Mouse (Mus musculus): ENCODE results near the gene Tmem219.

The Tmem219 gene

DNA sequence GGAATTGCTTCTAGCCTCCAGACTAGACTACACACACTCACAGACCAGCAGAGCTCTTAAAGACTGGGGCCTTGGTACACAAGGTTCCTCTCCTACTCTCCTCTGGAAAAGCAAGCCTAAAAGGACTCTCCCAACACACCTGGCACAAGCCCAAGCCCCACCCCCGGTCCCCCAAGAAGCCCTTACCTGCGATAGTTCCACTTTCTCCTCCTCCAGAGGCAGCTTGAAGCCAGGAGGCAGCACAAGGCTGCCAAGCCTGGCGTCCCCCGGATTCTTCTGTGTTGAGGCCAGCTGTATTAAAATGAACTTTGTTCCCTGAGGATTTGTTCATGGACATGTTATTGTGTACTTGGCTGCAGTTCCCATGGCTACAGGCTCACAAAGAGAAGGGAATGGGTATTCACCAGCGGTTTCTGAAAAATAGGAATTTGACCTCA lies at the start of gene Tmem219:
TSS of gene Tmem219 (minus strand) at position 294 of the 437 bp plus-strand sequence.
- in situ Hi-C loops (cut with MboI; ENCODE audit: low pct_unique_long_range_greater_than_20kb in 1 of 2, low sequenced_read_pairs in 2 of 2, unreplicated experiment in 1 of 2), result no loop called here

DNA sequence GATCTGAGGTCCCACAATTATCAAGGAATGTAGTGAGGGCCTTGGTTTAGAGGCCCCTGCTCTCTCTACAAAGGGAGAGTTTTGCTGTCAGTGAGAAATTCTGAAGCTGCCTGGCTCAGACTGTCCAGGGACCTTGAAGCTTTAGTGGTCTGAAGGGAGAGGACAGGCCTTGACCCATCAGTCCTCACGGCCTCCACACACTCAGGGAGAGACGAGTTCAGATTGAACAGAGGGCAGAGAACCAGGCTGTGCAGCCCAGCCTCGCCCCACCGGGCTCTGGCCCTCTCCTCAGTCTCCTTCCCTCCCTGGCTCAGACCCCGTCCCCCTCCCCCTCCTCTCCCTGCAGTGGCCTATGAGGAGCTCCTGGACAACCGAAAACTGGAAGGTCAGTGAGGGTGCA lies 44.6 kb upstream of the Tmem219 start:
- in situ Hi-C loops (cut with MboI; ENCODE audit: low pct_unique_long_range_greater_than_20kb in 1 of 2, low sequenced_read_pairs in 2 of 2, unreplicated experiment in 1 of 2), result loop anchor here in 1 of 2 experiments (25.0 kb wide), 1 partner anchor 130 kb away; the partner anchor contains the start of genes 4930451I11Rik and Doc2a

GRCm38 (mm10) chr7:126965568-126965967 lies 42.9 kb upstream of the Tmem219 start:
- in situ Hi-C loops (cut with MboI; ENCODE audit: low pct_unique_long_range_greater_than_20kb in 1 of 2, low sequenced_read_pairs in 2 of 2, unreplicated experiment in 1 of 2), result loop anchor here in 1 of 2 experiments (25.0 kb wide), 1 partner anchor 128 kb away; the partner anchor contains the start of genes 4930451I11Rik and Doc2a

GRCm38 (mm10) chr7:126963548-126964286 lies 41.0 kb upstream of the Tmem219 start:
- in situ Hi-C loops (cut with MboI; ENCODE audit: low pct_unique_long_range_greater_than_20kb in 1 of 2, low sequenced_read_pairs in 2 of 2, unreplicated experiment in 1 of 2), result loop anchor here in 1 of 2 experiments (25.0 kb wide), 1 partner anchor 126 kb away; the partner anchor contains the start of genes 4930451I11Rik and Doc2a

DNA sequence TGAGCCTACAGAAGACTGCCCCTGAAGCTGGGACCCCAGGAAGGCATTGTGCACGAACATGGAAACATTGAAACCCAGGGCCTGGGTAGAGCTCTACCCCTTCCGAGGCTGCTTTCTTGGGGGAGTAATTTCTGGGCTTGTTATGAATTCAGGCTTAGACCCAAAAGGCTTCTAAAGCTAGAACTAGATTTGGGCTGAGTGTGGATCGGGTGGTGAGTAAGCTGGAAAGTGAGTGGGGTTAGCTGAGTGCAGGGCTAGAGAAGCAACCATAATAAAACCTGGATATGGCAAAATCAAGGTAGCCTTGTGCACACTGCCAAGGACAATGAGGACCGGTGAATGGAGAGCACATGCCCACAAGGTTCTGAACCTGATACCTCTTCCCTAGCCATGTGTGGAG lies 39.2 kb upstream of the Tmem219 start:
- in situ Hi-C loops (cut with MboI; ENCODE audit: low pct_unique_long_range_greater_than_20kb in 1 of 2, low sequenced_read_pairs in 2 of 2, unreplicated experiment in 1 of 2), result loop anchor here in 1 of 2 experiments (25.0 kb wide), 1 partner anchor 125 kb away; the partner anchor contains the start of genes 4930451I11Rik and Doc2a

DNA sequence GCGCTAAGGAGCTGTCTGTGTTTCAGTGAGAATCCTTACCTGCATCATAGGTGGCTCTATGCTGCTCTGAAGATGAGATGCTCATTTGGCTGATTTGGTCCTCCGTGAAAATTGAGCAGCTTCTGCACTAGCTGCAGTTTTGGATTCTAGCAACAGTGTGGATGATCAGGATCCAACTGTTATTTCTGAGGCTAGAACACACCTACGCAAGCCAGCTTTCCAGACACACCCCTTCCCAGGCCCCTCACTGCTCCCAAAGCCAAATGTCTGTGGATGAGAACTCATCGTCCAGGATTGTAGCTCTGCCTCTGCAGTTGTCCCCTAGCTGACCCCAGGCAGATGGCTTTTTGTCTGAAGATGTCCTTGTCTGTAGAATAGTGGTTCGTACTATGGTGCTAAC lies 38.4 kb upstream of the Tmem219 start:
- in situ Hi-C loops (cut with MboI; ENCODE audit: low pct_unique_long_range_greater_than_20kb in 1 of 2, low sequenced_read_pairs in 2 of 2, unreplicated experiment in 1 of 2), result loop anchor here in 1 of 2 experiments (25.0 kb wide), 1 partner anchor 124 kb away; the partner anchor contains the start of genes 4930451I11Rik and Doc2a

- in situ Hi-C loops (cut with MboI; ENCODE audit: low pct_unique_long_range_greater_than_20kb in 1 of 2, low sequenced_read_pairs in 2 of 2, unreplicated experiment in 1 of 2), result loop anchor here in 1 of 2 experiments (25.0 kb wide), 1 partner anchor 122 kb away; the partner anchor contains the start of genes 4930451I11Rik and Doc2a
Observed at GRCm38 (mm10) chr7:126959780-126960179, 37.1 kb upstream of the Tmem219 start.

GRCm38 (mm10) chr7:126955125-126955524 lies 32.4 kb upstream of the Tmem219 start:
- in situ Hi-C loops (cut with MboI; ENCODE audit: low pct_unique_long_range_greater_than_20kb in 1 of 2, low sequenced_read_pairs in 2 of 2, unreplicated experiment in 1 of 2), result loop anchor here in 1 of 2 experiments (25.0 kb wide), 1 partner anchor 118 kb away; the partner anchor contains the start of genes 4930451I11Rik and Doc2a

- in situ Hi-C loops (cut with MboI; ENCODE audit: low pct_unique_long_range_greater_than_20kb in 1 of 2, low sequenced_read_pairs in 2 of 2, unreplicated experiment in 1 of 2), result loop anchor here in 1 of 2 experiments (25.0 kb wide), 1 partner anchor 115 kb away; the partner anchor contains the start of genes 4930451I11Rik and Doc2a
Observed at GRCm38 (mm10) chr7:126952646-126953045, 29.9 kb upstream of the Tmem219 start.

GRCm38 (mm10) chr7:126951741-126952140 lies 29.0 kb upstream of the Tmem219 start:
- in situ Hi-C loops (cut with MboI; ENCODE audit: low pct_unique_long_range_greater_than_20kb in 1 of 2, low sequenced_read_pairs in 2 of 2, unreplicated experiment in 1 of 2), result loop anchor here in 1 of 2 experiments (25.0 kb wide), 1 partner anchor 114 kb away; the partner anchor contains the start of genes 4930451I11Rik and Doc2a

DNA sequence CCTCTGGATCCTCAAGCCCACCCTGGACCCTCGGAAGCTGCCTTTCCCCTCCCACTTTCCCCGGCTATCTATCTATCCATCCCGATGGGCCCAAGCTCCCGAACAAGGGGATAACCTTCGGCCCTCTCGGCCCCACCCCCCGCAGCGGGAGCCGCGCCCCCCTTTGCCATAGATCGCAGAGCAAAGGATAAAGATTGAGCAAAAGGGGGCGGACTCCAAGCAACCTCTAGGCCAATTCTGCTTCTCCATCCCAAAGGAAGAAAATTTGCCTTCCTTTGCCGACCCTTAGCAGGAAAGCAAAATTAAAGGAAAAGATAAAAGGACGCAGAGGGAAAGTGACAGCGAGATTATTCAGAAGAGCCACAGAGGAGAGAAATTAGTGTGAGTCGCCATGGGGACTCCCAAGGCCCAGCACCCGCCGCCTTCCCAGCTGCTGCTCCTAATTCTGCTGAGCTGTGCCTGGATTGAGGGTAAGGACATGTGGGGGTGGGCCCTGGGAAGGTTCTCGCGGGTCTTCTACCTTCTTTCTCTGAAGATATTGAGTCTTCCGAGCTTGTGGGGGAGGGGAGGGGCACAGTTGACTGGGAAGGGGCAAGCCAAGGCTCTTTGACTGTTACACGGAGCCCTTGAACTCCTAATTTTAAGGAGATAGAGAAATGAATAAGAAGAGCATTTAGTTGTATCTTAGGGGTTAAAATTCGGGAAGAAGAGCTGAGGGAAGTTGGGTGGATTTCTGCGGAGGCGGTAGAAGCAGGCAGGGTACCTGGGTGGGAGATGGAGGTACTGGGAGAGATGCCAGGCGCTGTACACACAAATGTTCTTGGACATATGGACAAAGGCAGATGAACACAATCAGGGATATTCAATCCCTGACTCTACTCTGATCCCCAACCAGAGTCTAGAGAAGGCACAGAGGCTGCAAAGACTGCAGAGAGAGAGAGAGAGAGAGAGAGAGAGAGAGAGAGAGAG lies 28.2 kb upstream of the Tmem219 start:
- in situ Hi-C loops (cut with MboI; ENCODE audit: low pct_unique_long_range_greater_than_20kb in 1 of 2, low sequenced_read_pairs in 2 of 2, unreplicated experiment in 1 of 2), result loop anchor here in 1 of 2 experiments (25.0 kb wide), 1 partner anchor 114 kb away; the partner anchor contains the start of genes 4930451I11Rik and Doc2a

GRCm38 (mm10) chr7:126949793-126950646 lies 27.3 kb upstream of the Tmem219 start, which contains the start of gene Sez6l2:
TSS of gene Sez6l2 (plus strand) at chr7:126950563.
- in situ Hi-C loops (cut with MboI; ENCODE audit: low pct_unique_long_range_greater_than_20kb in 1 of 2, low sequenced_read_pairs in 2 of 2, unreplicated experiment in 1 of 2), result loop anchor here in 1 of 2 experiments (25.0 kb wide), 1 partner anchor 113 kb away; the partner anchor contains the start of genes 4930451I11Rik and Doc2a

- in situ Hi-C loops (cut with MboI; ENCODE audit: low pct_unique_long_range_greater_than_20kb in 1 of 2, low sequenced_read_pairs in 2 of 2, unreplicated experiment in 1 of 2), result no loop called here
Observed at GRCm38 (mm10) chr7:126949403-126949792, 26.7 kb upstream of the Tmem219 start, which contains the start of gene Asphd1. TSS of gene Asphd1 (minus strand) at chr7:126949582.

DNA sequence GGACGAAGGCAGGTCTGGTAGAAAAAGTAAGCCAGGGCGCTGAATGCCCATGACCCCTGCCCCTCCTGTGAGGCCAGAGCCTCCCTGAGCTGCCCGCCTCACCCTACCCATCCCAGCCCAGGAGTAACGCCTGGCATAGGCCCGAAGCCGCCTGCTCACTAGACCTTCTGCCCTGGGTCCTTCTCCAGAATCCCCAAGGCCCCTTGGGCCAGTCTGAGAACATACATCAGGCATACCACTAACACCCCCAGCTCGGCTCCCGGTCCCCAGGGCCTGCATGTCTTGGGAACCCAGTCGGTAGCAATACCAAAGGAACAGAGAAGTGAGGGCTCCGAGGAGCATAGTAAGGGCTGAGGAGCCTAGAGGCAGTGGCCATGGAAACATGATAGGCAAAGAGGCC lies 25.9 kb upstream of the Tmem219 start:
- in situ Hi-C loops (cut with MboI; ENCODE audit: low pct_unique_long_range_greater_than_20kb in 1 of 2, low sequenced_read_pairs in 2 of 2, unreplicated experiment in 1 of 2), result no loop called here

DNA sequence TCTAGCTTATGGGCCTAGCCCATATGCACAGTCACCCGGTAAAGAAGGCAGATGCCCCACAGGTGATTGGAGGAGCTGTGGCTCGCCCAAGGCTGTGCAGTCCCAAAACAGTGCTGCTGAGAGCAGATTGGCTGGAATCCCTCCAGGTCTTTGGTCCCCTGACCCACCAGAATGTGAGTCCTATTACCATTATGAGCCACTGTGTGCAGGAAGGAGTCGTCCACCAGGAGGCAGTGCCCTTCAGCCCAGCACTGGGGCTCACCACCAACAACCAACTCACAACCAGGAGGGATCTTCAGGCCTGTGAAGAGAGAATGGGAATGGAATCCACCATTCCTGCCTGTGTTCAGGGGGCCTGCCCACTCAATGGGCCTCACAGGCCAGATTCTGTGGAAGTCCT lies 23.8 kb upstream of the Tmem219 start:
- in situ Hi-C loops (cut with MboI; ENCODE audit: low pct_unique_long_range_greater_than_20kb in 1 of 2, low sequenced_read_pairs in 2 of 2, unreplicated experiment in 1 of 2), result no loop called here

GRCm38 (mm10) chr7:126941801-126942200 lies 19.1 kb upstream of the Tmem219 start:
- in situ Hi-C loops (cut with MboI; ENCODE audit: low pct_unique_long_range_greater_than_20kb in 1 of 2, low sequenced_read_pairs in 2 of 2, unreplicated experiment in 1 of 2), result no loop called here

DNA sequence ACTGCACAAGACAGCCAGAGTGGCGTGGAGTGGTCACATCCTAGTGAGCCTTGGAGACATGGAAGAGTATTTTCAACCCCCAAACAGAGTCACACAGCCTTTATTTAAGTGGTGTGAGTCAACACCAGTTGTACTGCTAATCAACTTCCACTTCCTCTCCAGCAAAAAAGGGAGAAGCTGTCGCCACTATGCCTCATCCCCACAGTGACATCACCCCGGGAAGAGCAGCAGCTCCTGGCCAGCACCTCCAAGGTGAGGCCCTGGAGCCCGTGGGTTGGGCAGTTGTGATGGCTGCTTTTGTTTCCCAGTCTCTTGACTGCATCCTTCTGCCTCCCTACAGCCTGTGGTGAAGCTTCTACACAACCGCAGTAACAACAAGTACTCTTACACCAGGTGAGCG lies 18.5 kb upstream of the Tmem219 start:
- in situ Hi-C loops (cut with MboI; ENCODE audit: low pct_unique_long_range_greater_than_20kb in 1 of 2, low sequenced_read_pairs in 2 of 2, unreplicated experiment in 1 of 2), result no loop called here

Data from mouse embryonic stem cell (cell line).